Mouse (Mus musculus) embryonic fibroblast, embryonic 13.5 days (primary cell): ENCODE measurements around the gene Mlc1.

ENCODE experiments used
- CTCF ChIP-seq: IDR thresholded peaks from 2 replicates; pipeline ENCODE4 v1.5.1; 2011; ENCODE audit warnings: mild to moderate bottlenecking, control low read depth, low read length, moderate library complexity, borderline replicate concordance; ENCODE audit not compliant: insufficient read depth
- POLR2A ChIP-seq: IDR thresholded peaks from 2 replicates; pipeline ENCODE4 v1.6.1; 2011; ENCODE audit warnings: low read depth, mild to moderate bottlenecking, control low read depth, low read length, moderate library complexity

DNA sequence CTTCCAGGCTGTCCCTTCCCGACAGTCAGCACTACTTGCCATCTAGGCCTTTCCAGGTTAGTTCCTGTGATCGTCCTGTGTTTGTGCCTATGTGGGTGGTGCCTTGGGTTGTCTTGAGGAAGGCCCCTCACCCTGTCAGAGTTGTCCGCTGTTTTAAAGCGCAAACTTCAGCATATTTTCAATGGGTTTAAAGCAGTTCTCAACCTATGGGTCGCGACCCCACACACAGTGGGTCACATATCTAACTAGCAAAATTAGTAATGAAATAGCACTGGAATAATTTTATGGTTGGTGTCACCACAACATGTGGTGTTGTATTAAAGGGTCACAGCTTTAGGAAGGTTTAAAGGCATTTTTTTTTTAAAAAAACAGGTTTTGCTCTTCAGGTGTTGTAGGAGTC is 23.5 kb downstream of the Mlc1 start:
- TF ChIP-seq POLR2A (no peak), CTCF (no peak)
